Mouse (Mus musculus): ENCODE data around the gene Napepld. TPM values are rescaled to one million over a fixed set of nuclear protein-coding genes. Genes with fewer than 3 reads are reported as not detected.
A peak's percentile ranks its signal among the peaks of the same experiment; 100 is the strongest.

The Napepld gene
- polyA plus RNA-seq (2014; fragmentation: Nextera tagmentation; extraction: Ambion mirVana) = 4.9 and 5.5 TPM in 2 replicates

DNA sequence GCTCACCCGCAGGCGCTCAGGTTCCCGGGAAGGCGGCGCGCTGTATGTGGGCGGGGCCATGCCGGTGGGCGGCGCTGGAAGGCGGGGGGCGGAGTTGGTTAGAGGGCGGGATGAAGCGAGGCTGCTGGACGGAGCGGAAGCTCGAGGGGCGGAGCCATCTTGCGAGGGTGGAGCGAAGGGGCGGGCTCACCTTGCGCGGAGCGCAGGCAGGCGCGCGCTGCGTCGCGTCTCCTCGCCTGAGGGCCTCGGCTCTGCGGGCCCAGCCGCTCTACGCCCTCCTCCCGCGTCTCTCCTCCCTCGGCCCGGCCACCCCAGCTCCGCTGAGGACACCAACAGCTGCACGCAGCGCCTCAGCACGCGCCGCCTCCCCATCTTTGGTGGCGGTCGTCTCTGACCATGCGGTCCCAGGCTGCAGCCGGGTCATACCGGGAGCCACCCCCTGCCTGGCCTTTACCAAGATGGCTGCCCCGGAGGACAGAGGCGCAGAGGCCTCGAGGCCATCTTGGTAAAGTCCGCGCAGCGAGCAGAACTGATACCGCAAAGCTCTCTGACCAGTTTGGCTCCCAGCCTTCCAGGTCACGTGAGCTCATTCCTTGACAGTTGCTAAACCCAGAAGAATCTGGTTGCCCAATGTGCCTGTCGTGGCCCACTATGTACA, at the start of gene Napepld:
Gene Napepld (minus strand): TSS at position 46 of the 658 bp plus-strand sequence.
- Histone ChIP-seq H3K4me2 (ENCODE audit: low read depth, low read length) (peak within 1 kb of the TSS; percentile 67), H3K27ac (replicated peaks; ENCODE audit: low read depth, low read length) (peak within 1 kb of the TSS; percentile 90), H3K4me1 (ENCODE audit: control insufficient read depth, insufficient read depth, low read length) (no peaks in the 10 kb centered on the region), H3K36me3 (replicated peaks; ENCODE audit: control insufficient read depth, insufficient read depth, low read depth, low read length) (no peaks in the 10 kb centered on the region), H3K4me3 (ENCODE audit: low read depth, low read length) (peak within 1 kb of the TSS; percentile 68), H3K27me3 (ENCODE audit: control insufficient read depth, insufficient read depth, low read length) (no peaks in the 10 kb centered on the region), H3K9ac (replicated peaks; ENCODE audit: low read length) (peak within 1 kb of the TSS; percentile 92), H3K9me3 (replicated peaks; ENCODE audit: control insufficient read depth, low read length) (no peaks in the 10 kb centered on the region)
- DNase-seq (ENCODE audit: low spot score) (peak; percentile 98), ATAC-seq (replicated peaks; ENCODE audit: insufficient number of reproducible peaks, low FRiP score, low TSS enrichment, low read depth) (peak; percentile 99)
- WGBS = under 1% methylated on average over 43 of the region's 59 CpGs

- ATAC-seq (replicated peaks; ENCODE audit: insufficient number of reproducible peaks, low FRiP score, low TSS enrichment, low read depth) = no peak
- peaks cover 5% of the 10 kb centered on the region for H3K36me3 ChIP-seq (replicated peaks; ENCODE audit: control insufficient read depth, insufficient read depth, low read depth, low read length)
Observed at GRCm38 (mm10) chr5:21745966-21746365, 44.8 kb upstream of the Napepld start.

GRCm38 (mm10) chr5:21744651-21745050, 43.5 kb upstream of the Napepld start:
- no peaks in the 10 kb centered on the region for H3K9me3 ChIP-seq (replicated peaks; ENCODE audit: control insufficient read depth, low read length)
- no peak overlapping the region for H3K9ac ChIP-seq (replicated peaks; ENCODE audit: low read length)
- H3K4me2 ChIP-seq (ENCODE audit: low read depth, low read length) = no peak overlapping the region
- H3K27me3 ChIP-seq (ENCODE audit: control insufficient read depth, insufficient read depth, low read length) = no peaks in the 10 kb centered on the region
- H3K36me3 ChIP-seq (replicated peaks; ENCODE audit: control insufficient read depth, insufficient read depth, low read depth, low read length) = peaks cover 7% of the 10 kb centered on the region
- ATAC-seq (replicated peaks; ENCODE audit: insufficient number of reproducible peaks, low FRiP score, low TSS enrichment, low read depth) = no peak
- DNase-seq (ENCODE audit: low spot score) = no peak
- no peaks in the 10 kb centered on the region for H3K4me1 ChIP-seq (ENCODE audit: control insufficient read depth, insufficient read depth, low read length)
- no peak overlapping the region for H3K27ac ChIP-seq (replicated peaks; ENCODE audit: low read depth, low read length)
- H3K4me3 ChIP-seq (ENCODE audit: low read depth, low read length) = no peak overlapping the region

More at GRCm38 (mm10) chr5:21745966-21746365, 44.8 kb upstream of the Napepld start:
- no peak overlapping the region for H3K9ac ChIP-seq (replicated peaks; ENCODE audit: low read length)
- H3K27me3 ChIP-seq (ENCODE audit: control insufficient read depth, insufficient read depth, low read length) = no peaks in the 10 kb centered on the region
- DNase-seq (ENCODE audit: low spot score) = no peak
- H3K9me3 ChIP-seq (replicated peaks; ENCODE audit: control insufficient read depth, low read length) = no peaks in the 10 kb centered on the region
- whole genome bisulfite sequencing = 89% methylated on average over 5 of the region's 8 CpGs
- no peaks in the 10 kb centered on the region for H3K4me1 ChIP-seq (ENCODE audit: control insufficient read depth, insufficient read depth, low read length)
- H3K4me2 ChIP-seq (ENCODE audit: low read depth, low read length) = no peak overlapping the region
- H3K27ac ChIP-seq (replicated peaks; ENCODE audit: low read depth, low read length) = no peak overlapping the region
- H3K4me3 ChIP-seq (ENCODE audit: low read depth, low read length) = no peak overlapping the region

GRCm38 (mm10) chr5:21743606-21744005, 42.4 kb upstream of the Napepld start:
- Histone ChIP-seq H3K4me2 (ENCODE audit: low read depth, low read length) (no peak overlapping the region), H3K9me3 (replicated peaks; ENCODE audit: control insufficient read depth, low read length) (no peaks in the 10 kb centered on the region), H3K36me3 (replicated peaks; ENCODE audit: control insufficient read depth, insufficient read depth, low read depth, low read length) (peaks cover 7% of the 10 kb centered on the region), H3K27me3 (ENCODE audit: control insufficient read depth, insufficient read depth, low read length) (no peaks in the 10 kb centered on the region), H3K9ac (replicated peaks; ENCODE audit: low read length) (no peak overlapping the region), H3K4me1 (ENCODE audit: control insufficient read depth, insufficient read depth, low read length) (no peaks in the 10 kb centered on the region), H3K27ac (replicated peaks; ENCODE audit: low read depth, low read length) (no peak overlapping the region), H3K4me3 (ENCODE audit: low read depth, low read length) (no peak overlapping the region)
- ATAC-seq (replicated peaks; ENCODE audit: insufficient number of reproducible peaks, low FRiP score, low TSS enrichment, low read depth) (no peak), DNase-seq (ENCODE audit: low spot score) (no peak)
- 95% methylated on average over 10 of the region's 10 CpGs for WGBS

DNA sequence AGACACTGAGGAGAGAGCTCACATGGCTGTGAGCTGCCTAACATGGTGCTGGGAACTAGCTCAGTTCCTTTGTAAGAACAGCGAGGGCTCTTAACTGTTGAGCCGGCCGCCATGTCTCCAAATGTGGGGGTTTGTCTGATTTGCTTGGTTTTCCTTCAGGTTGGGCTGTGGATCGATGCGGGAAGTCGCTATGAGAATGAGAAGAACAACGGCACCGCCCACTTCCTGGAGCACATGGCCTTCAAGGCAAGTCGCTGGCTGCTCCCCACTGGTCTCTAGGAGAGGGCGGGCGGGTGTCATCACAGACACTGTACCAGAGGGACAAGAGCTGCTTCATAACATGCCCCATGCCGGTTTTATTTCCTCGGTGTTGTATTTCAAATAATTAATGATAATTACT, 38.7 kb upstream of the Napepld start:
- H3K4me2 ChIP-seq (ENCODE audit: low read depth, low read length) = no peak overlapping the region
- H3K27ac ChIP-seq (replicated peaks; ENCODE audit: low read depth, low read length) = no peak overlapping the region
- ATAC-seq (replicated peaks; ENCODE audit: insufficient number of reproducible peaks, low FRiP score, low TSS enrichment, low read depth) = no peak
- no peaks in the 10 kb centered on the region for H3K9me3 ChIP-seq (replicated peaks; ENCODE audit: control insufficient read depth, low read length)
- H3K4me1 ChIP-seq (ENCODE audit: control insufficient read depth, insufficient read depth, low read length) = peaks cover 2% of the 10 kb centered on the region; the same call in 1 of the 2 replicates
- H3K9ac ChIP-seq (replicated peaks; ENCODE audit: low read length) = no peak overlapping the region
- no peak for DNase-seq (ENCODE audit: low spot score)
- 89% methylated on average over 13 of the region's 13 CpGs for WGBS
- peaks cover 7% of the 10 kb centered on the region for H3K36me3 ChIP-seq (replicated peaks; ENCODE audit: control insufficient read depth, insufficient read depth, low read depth, low read length)
- no peaks in the 10 kb centered on the region for H3K27me3 ChIP-seq (ENCODE audit: control insufficient read depth, insufficient read depth, low read length)
- H3K4me3 ChIP-seq (ENCODE audit: low read depth, low read length) = no peak overlapping the region

DNA sequence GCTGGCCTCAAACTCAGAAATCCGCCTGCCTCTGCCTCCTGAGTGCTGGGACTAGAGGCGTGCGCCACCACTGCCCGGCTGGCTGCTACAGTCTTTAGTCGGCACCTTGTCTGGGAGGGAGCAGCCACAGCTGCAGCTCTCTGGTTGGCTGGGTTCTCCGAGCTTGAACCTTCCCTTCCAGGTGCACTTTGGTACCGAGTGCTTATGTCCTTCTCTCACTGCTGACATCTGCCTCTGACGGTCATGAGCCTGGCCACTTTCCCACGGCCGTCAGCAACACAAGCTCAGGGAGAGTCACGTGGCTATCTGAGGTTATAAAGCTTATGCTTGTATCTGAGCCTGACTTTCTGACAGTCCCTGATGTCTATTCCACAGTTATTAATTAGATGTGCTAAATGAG, 37.9 kb upstream of the Napepld start:
- Histone ChIP-seq H3K4me1 (ENCODE audit: control insufficient read depth, insufficient read depth, low read length) (peaks cover 2% of the 10 kb centered on the region; the same call in 1 of the 2 replicates), H3K4me3 (ENCODE audit: low read depth, low read length) (no peak overlapping the region), H3K27ac (replicated peaks; ENCODE audit: low read depth, low read length) (no peak overlapping the region), H3K9ac (replicated peaks; ENCODE audit: low read length) (no peak overlapping the region), H3K36me3 (replicated peaks; ENCODE audit: control insufficient read depth, insufficient read depth, low read depth, low read length) (peaks cover 2% of the 10 kb centered on the region), H3K9me3 (replicated peaks; ENCODE audit: control insufficient read depth, low read length) (no peaks in the 10 kb centered on the region), H3K27me3 (ENCODE audit: control insufficient read depth, insufficient read depth, low read length) (no peaks in the 10 kb centered on the region), H3K4me2 (ENCODE audit: low read depth, low read length) (no peak overlapping the region)
- WGBS = 92% methylated on average over 11 of the region's 11 CpGs
- DNase-seq (ENCODE audit: low spot score) (no peak), ATAC-seq (replicated peaks; ENCODE audit: insufficient number of reproducible peaks, low FRiP score, low TSS enrichment, low read depth) (no peak)

GRCm38 (mm10) chr5:21737620-21738019, 36.4 kb upstream of the Napepld start:
- H3K9me3 ChIP-seq (replicated peaks; ENCODE audit: control insufficient read depth, low read length) = no peaks in the 10 kb centered on the region
- no peaks in the 10 kb centered on the region for H3K27me3 ChIP-seq (ENCODE audit: control insufficient read depth, insufficient read depth, low read length)
- peaks cover 2% of the 10 kb centered on the region for H3K36me3 ChIP-seq (replicated peaks; ENCODE audit: control insufficient read depth, insufficient read depth, low read depth, low read length)
- peak overlapping the region; percentile 68 for H3K4me2 ChIP-seq (ENCODE audit: low read depth, low read length)
- peak overlapping the region; percentile 88 for H3K4me3 ChIP-seq (ENCODE audit: low read depth, low read length)
- H3K27ac ChIP-seq (replicated peaks; ENCODE audit: low read depth, low read length) = no peak overlapping the region
- ATAC-seq (replicated peaks; ENCODE audit: insufficient number of reproducible peaks, low FRiP score, low TSS enrichment, low read depth) = no peak
- peaks cover 2% of the 10 kb centered on the region; the same call in 1 of the 2 replicates for H3K4me1 ChIP-seq (ENCODE audit: control insufficient read depth, insufficient read depth, low read length)
- no peak for DNase-seq (ENCODE audit: low spot score)
- 28% methylated on average over 10 of the region's 10 CpGs for WGBS
- peak overlapping the region; percentile 92 for H3K9ac ChIP-seq (replicated peaks; ENCODE audit: low read length)

- Histone ChIP-seq H3K9ac (replicated peaks; ENCODE audit: low read length) (peak within 1 kb of the TSS; percentile 92), H3K4me3 (ENCODE audit: low read depth, low read length) (peak within 1 kb of the TSS; percentile 88), H3K4me2 (ENCODE audit: low read depth, low read length) (peak within 1 kb of the TSS; percentile 68), H3K9me3 (replicated peaks; ENCODE audit: control insufficient read depth, low read length) (no peaks in the 10 kb centered on the region), H3K27ac (replicated peaks; ENCODE audit: low read depth, low read length) (peak within 1 kb of the TSS; percentile 65; the same call in 1 of the 2 replicates), H3K4me1 (ENCODE audit: control insufficient read depth, insufficient read depth, low read length) (peaks cover 2% of the 10 kb centered on the region; the same call in 1 of the 2 replicates), H3K27me3 (ENCODE audit: control insufficient read depth, insufficient read depth, low read length) (no peaks in the 10 kb centered on the region), H3K36me3 (replicated peaks; ENCODE audit: control insufficient read depth, insufficient read depth, low read depth, low read length) (peaks cover 2% of the 10 kb centered on the region)
- ATAC-seq (replicated peaks; ENCODE audit: insufficient number of reproducible peaks, low FRiP score, low TSS enrichment, low read depth) (peak; percentile 50), DNase-seq (ENCODE audit: low spot score) (peak; percentile 95)
- under 1% methylated on average over 42 of the region's 42 CpGs for WGBS
Observed at GRCm38 (mm10) chr5:21736956-21737585, 35.9 kb upstream of the Napepld start, which contains the start of gene Pmpcb. Gene Pmpcb, plus strand, starts transcription at chr5:21737141.

All from embryonic facial prominence, embryonic 11.5 days (tissue).